Mouse (Mus musculus): ENCODE measurements around the gene 1700029P11Rik. TPM values are rescaled to one million over a fixed set of nuclear protein-coding genes. Genes with fewer than 3 reads are reported as not detected.

The 1700029P11Rik gene
- polyA plus RNA-seq, 1 experiment from 2014 or later, result not detected

GRCm38 (mm10) chr15:81943176-81943749 lies 37.1 kb upstream of the 1700029P11Rik start:
- Histone ChIP-seq H3K4me1 (peaks cover 4% of the 10 kb centered on the region), H3K9ac (no peak overlapping the region), H3K27ac (replicated peaks) (no peak overlapping the region), H3K9me3 (replicated peaks) (no peaks in the 10 kb centered on the region), H3K36me3 (no peaks in the 10 kb centered on the region), H3K4me2 (replicated peaks) (no peak overlapping the region), H3K4me3 (replicated peaks) (no peak overlapping the region), H3K27me3 (no peaks in the 10 kb centered on the region)
- peak; percentile 15; the same call in 1 of the 2 replicates for ATAC-seq (ENCODE audit: insufficient number of reproducible peaks, low FRiP score, low TSS enrichment, low read depth)
- 10% methylated on average over 9 of the region's 9 CpGs for WGBS

GRCm38 (mm10) chr15:81949076-81949475 lies 31.3 kb upstream of the 1700029P11Rik start:
- H3K9ac ChIP-seq, result no peak overlapping the region
- no peak overlapping the region for H3K4me3 ChIP-seq (replicated peaks)
- ATAC-seq (ENCODE audit: insufficient number of reproducible peaks, low FRiP score, low TSS enrichment, low read depth), result no peak
- no peaks in the 10 kb centered on the region for H3K9me3 ChIP-seq (replicated peaks)
- peaks cover 20% of the 10 kb centered on the region for H3K36me3 ChIP-seq
- 80% methylated on average over 10 of the region's 10 CpGs for WGBS
- no peak overlapping the region for H3K4me2 ChIP-seq (replicated peaks)
- no peaks in the 10 kb centered on the region for H3K27me3 ChIP-seq
- H3K27ac ChIP-seq (replicated peaks), result no peak overlapping the region
- no peaks in the 10 kb centered on the region for H3K4me1 ChIP-seq

- no peak overlapping the region for H3K4me2 ChIP-seq (replicated peaks)
- peaks cover 26% of the 10 kb centered on the region for H3K36me3 ChIP-seq
- H3K27ac ChIP-seq (replicated peaks), result no peak overlapping the region
- H3K4me1 ChIP-seq, result no peaks in the 10 kb centered on the region
- no peak; the same call in 1 of the 2 replicates for ATAC-seq (ENCODE audit: insufficient number of reproducible peaks, low FRiP score, low TSS enrichment, low read depth)
- H3K9ac ChIP-seq, result no peak overlapping the region
- no peak overlapping the region for H3K4me3 ChIP-seq (replicated peaks)
- no peaks in the 10 kb centered on the region for H3K27me3 ChIP-seq
- WGBS, result 75% methylated on average over 11 of the region's 11 CpGs
- no peaks in the 10 kb centered on the region for H3K9me3 ChIP-seq (replicated peaks)
These were observed 30.7 kb upstream of the 1700029P11Rik start for GRCm38 (mm10) chr15:81949476-81950131.

GRCm38 (mm10) chr15:81950716-81951115 lies 29.6 kb upstream of the 1700029P11Rik start:
- Histone ChIP-seq H3K4me3 (replicated peaks) (no peak overlapping the region), H3K36me3 (peaks cover 37% of the 10 kb centered on the region), H3K27ac (replicated peaks) (no peak overlapping the region), H3K9ac (no peak overlapping the region), H3K4me1 (no peaks in the 10 kb centered on the region), H3K9me3 (replicated peaks) (no peaks in the 10 kb centered on the region), H3K27me3 (no peaks in the 10 kb centered on the region), H3K4me2 (replicated peaks) (no peak overlapping the region)
- ATAC-seq (ENCODE audit: insufficient number of reproducible peaks, low FRiP score, low TSS enrichment, low read depth), result no peak
- 80% methylated on average over 5 of the region's 5 CpGs for WGBS

- Histone ChIP-seq H3K4me2 (replicated peaks) (no peak overlapping the region), H3K4me3 (replicated peaks) (no peak overlapping the region), H3K9me3 (replicated peaks) (no peaks in the 10 kb centered on the region), H3K9ac (no peak overlapping the region), H3K27me3 (no peaks in the 10 kb centered on the region), H3K27ac (replicated peaks) (no peak overlapping the region), H3K36me3 (peaks cover 37% of the 10 kb centered on the region), H3K4me1 (0 out of 2 replicates have a peak, but pooled peaks cover under 1% of the 10 kb centered on the region)
- ATAC-seq (ENCODE audit: insufficient number of reproducible peaks, low FRiP score, low TSS enrichment, low read depth), result no peak
- WGBS, result 82% methylated on average over 9 of the region's 9 CpGs
These were observed 29.2 kb upstream of the 1700029P11Rik start for GRCm38 (mm10) chr15:81951159-81951558.

GRCm38 (mm10) chr15:81952310-81952709 lies 28.0 kb upstream of the 1700029P11Rik start:
- Histone ChIP-seq H3K4me3 (replicated peaks) (no peak overlapping the region), H3K4me2 (replicated peaks) (no peak overlapping the region), H3K36me3 (peaks cover 37% of the 10 kb centered on the region), H3K9ac (no peak overlapping the region), H3K27me3 (no peaks in the 10 kb centered on the region), H3K9me3 (replicated peaks) (no peaks in the 10 kb centered on the region), H3K27ac (replicated peaks) (no peak overlapping the region), H3K4me1 (0 out of 2 replicates have a peak, but pooled peaks cover 3% of the 10 kb centered on the region)
- 80% methylated on average over 4 of the region's 4 CpGs for WGBS
- no peak for ATAC-seq (ENCODE audit: insufficient number of reproducible peaks, low FRiP score, low TSS enrichment, low read depth)

GRCm38 (mm10) chr15:81954151-81954583 lies 26.2 kb upstream of the 1700029P11Rik start:
- H3K4me1 ChIP-seq, result 0 out of 2 replicates have a peak, but pooled peaks cover 3% of the 10 kb centered on the region
- no peak overlapping the region for H3K4me3 ChIP-seq (replicated peaks)
- H3K4me2 ChIP-seq (replicated peaks), result no peak overlapping the region
- H3K27me3 ChIP-seq, result no peaks in the 10 kb centered on the region
- ATAC-seq (ENCODE audit: insufficient number of reproducible peaks, low FRiP score, low TSS enrichment, low read depth), result no peak
- H3K9ac ChIP-seq, result no peak overlapping the region
- WGBS, result 91% methylated on average over 9 of the region's 9 CpGs
- H3K9me3 ChIP-seq (replicated peaks), result no peaks in the 10 kb centered on the region
- H3K27ac ChIP-seq (replicated peaks), result no peak overlapping the region
- H3K36me3 ChIP-seq, result peaks cover 37% of the 10 kb centered on the region

GRCm38 (mm10) chr15:81954716-81955115 lies 25.6 kb upstream of the 1700029P11Rik start:
- H3K36me3 ChIP-seq, result peaks cover 37% of the 10 kb centered on the region
- no peak for ATAC-seq (ENCODE audit: insufficient number of reproducible peaks, low FRiP score, low TSS enrichment, low read depth)
- H3K4me1 ChIP-seq, result peaks cover 6% of the 10 kb centered on the region
- H3K4me2 ChIP-seq (replicated peaks), result no peak overlapping the region
- H3K9ac ChIP-seq, result no peak overlapping the region
- H3K27me3 ChIP-seq, result no peaks in the 10 kb centered on the region
- no peak overlapping the region for H3K4me3 ChIP-seq (replicated peaks)
- H3K9me3 ChIP-seq (replicated peaks), result no peaks in the 10 kb centered on the region
- 88% methylated on average over 6 of the region's 6 CpGs for WGBS
- H3K27ac ChIP-seq (replicated peaks), result no peak overlapping the region

GRCm38 (mm10) chr15:81955414-81955813 lies 24.9 kb upstream of the 1700029P11Rik start:
- H3K27ac ChIP-seq (replicated peaks), result no peak overlapping the region
- no peak overlapping the region for H3K4me2 ChIP-seq (replicated peaks)
- H3K27me3 ChIP-seq, result no peaks in the 10 kb centered on the region
- no peak overlapping the region for H3K9ac ChIP-seq
- peaks cover 37% of the 10 kb centered on the region for H3K36me3 ChIP-seq
- no peak overlapping the region for H3K4me3 ChIP-seq (replicated peaks)
- WGBS, result 92% methylated on average over 15 of the region's 15 CpGs
- H3K9me3 ChIP-seq (replicated peaks), result no peaks in the 10 kb centered on the region
- no peak for ATAC-seq (ENCODE audit: insufficient number of reproducible peaks, low FRiP score, low TSS enrichment, low read depth)
- peaks cover 9% of the 10 kb centered on the region for H3K4me1 ChIP-seq

GRCm38 (mm10) chr15:81956457-81956856 lies 23.9 kb upstream of the 1700029P11Rik start:
- 56% methylated on average over 8 of the region's 8 CpGs for WGBS
- peaks cover 31% of the 10 kb centered on the region for H3K36me3 ChIP-seq
- no peak overlapping the region for H3K9ac ChIP-seq
- H3K27me3 ChIP-seq, result no peaks in the 10 kb centered on the region
- no peak overlapping the region for H3K4me3 ChIP-seq (replicated peaks)
- H3K27ac ChIP-seq (replicated peaks), result no peak overlapping the region
- ATAC-seq (ENCODE audit: insufficient number of reproducible peaks, low FRiP score, low TSS enrichment, low read depth), result no peak
- no peaks in the 10 kb centered on the region for H3K9me3 ChIP-seq (replicated peaks)
- H3K4me2 ChIP-seq (replicated peaks), result no peak overlapping the region
- peaks cover 9% of the 10 kb centered on the region for H3K4me1 ChIP-seq

- Histone ChIP-seq H3K4me1 (peaks cover 9% of the 10 kb centered on the region), H3K4me2 (replicated peaks) (no peak overlapping the region), H3K27me3 (no peaks in the 10 kb centered on the region), H3K4me3 (replicated peaks) (no peak overlapping the region), H3K36me3 (peaks cover 22% of the 10 kb centered on the region), H3K9me3 (replicated peaks) (no peaks in the 10 kb centered on the region), H3K9ac (no peak overlapping the region), H3K27ac (replicated peaks) (no peak overlapping the region)
- 84% methylated on average over 11 of the region's 11 CpGs for WGBS
- ATAC-seq (ENCODE audit: insufficient number of reproducible peaks, low FRiP score, low TSS enrichment, low read depth), result no peak
These were observed 22.7 kb upstream of the 1700029P11Rik start for GRCm38 (mm10) chr15:81957598-81957997.
